Mouse (Mus musculus): ENCODE results near the gene Ifna1.
"Not testable (repeated sequence)": the region's sequence is repeated elsewhere in the genome, so short reads cannot be mapped to it uniquely, and the experiment has no call there.

- not testable (repeated sequence) for TF ChIP-seq CTCF (IDR thresholded peaks at IDR 0.05; ENCODE audit: control insufficient read depth, insufficient read depth, insufficient read length); MYOD1 (IDR thresholded peaks at IDR 0.05; ENCODE audit: control insufficient read depth, insufficient read length, low read depth); MAX (IDR thresholded peaks at IDR 0.05); FOSL1 (IDR thresholded peaks at IDR 0.05; ENCODE audit: insufficient read depth, low read length, poor library complexity, severe bottlenecking); MYOG (IDR thresholded peaks at IDR 0.05; ENCODE audit: control insufficient read depth, extremely low read depth, insufficient read length); CEBPB (IDR thresholded peaks at IDR 0.05; ENCODE audit: low read depth); USF1 (IDR thresholded peaks at IDR 0.05; ENCODE audit: low read depth)
Observed at GRCm38 (mm10) chr4:88805761-88806160, 44.1 kb upstream of the Ifna1 start.
